Mouse (Mus musculus) splenic B cell, adult 2 months (primary cell): ENCODE results near the gene Psmb7.

Experiments used
- DNase-seq: peaks from one replicate; pipeline ENCODE4 v3.0.0-alpha.2; 2011; ENCODE audit warnings: low read depth, low spot score
- H3K27me3 ChIP-seq: 2 replicates; pipeline ENCODE4 v1.6.1; 2012; ENCODE audit warnings: mild to moderate bottlenecking, low read length, moderate library complexity, mixed read lengths; ENCODE audit not compliant: control insufficient read depth, poor library complexity, insufficient read depth, severe bottlenecking
- H3K36me3 ChIP-seq: 2 replicates; pipeline ENCODE4 v1.6.1; 2012; ENCODE audit warnings: mild to moderate bottlenecking, low read length, moderate library complexity, mixed read lengths; ENCODE audit not compliant: control insufficient read depth, poor library complexity, insufficient read depth, severe bottlenecking

Psmb7 gene

DNA sequence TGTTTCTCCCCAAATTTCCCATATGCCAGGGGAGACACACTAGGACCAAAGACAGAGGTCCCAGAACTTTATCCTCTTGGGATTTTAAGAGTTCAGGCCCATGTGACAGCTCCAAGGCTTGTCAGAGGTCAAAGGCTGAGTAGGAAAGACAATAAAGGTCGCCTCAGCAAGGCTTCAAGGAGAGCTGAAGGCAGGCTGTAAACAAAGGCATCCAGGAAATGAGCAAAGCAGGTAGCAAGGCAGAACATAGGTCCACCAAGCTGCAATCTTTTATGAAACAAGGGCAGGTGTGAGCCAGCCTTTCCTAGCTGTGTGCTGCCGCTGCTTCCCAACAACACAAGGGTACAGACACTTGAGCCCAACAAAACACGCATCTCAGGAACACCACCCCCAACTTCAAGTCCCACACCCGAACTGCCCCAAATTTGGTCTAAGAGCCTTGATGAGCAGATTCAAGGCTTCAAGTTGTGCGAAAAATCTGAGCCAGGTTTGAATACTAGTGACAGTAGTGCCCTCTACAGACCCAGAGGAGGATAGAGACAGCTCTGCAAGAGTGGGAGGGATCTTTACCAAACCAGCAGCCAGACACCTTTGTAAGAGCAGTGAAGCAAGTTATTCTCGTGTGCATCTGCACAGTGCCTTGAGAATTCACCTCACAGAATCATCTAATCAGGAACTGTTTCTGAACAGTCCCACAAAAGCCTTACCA lies 52.0 kb downstream of the Psmb7 start:
- peak; percentile 17 for DNase-seq
- peaks cover 11% of the 10 kb centered on the region for H3K36me3 ChIP-seq
- no peaks in the 10 kb centered on the region for H3K27me3 ChIP-seq

DNA sequence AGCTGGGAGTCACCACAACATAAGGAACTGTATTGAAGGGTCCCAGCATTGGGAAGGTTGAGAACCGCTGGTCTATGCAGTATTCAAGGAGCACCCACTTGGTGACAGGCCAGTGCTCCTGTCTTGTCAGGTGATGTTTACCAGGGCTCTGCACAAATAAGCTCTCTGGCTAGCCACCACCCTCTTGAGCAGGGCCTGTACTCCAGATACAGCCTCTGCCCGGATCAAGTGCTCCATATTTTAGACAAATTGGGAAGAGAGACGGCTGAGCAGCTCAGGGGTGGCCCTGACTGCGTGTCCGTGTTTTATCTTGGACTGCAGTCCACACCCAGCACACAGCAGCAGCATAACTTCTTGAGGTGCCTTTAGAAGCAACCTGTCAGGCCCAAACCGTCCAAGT lies 57.2 kb downstream of the Psmb7 start:
- H3K27me3 ChIP-seq, result no peaks in the 10 kb centered on the region
- DNase-seq, result no peak
- peaks cover 11% of the 10 kb centered on the region; the same call in 1 of the 2 replicates for H3K36me3 ChIP-seq

DNA sequence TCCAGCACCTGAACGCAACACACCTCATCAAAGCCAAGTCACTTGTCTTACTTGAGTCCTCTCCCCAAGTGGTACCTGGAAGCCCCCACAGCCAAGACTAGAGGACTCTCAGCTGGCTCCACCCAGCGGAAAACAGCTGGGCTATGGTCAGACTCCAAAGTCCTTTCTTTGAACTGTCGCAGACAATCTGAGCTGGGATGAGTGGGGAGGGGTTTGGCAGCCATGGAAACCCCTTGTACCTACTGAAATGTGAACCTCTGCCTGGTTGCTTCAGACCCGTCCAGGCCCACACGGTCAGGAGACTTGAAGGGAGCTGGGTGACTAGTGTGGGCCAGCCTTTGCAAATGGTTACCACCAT lies 58.5 kb downstream of the Psmb7 start:
- no peak for DNase-seq
- H3K27me3 ChIP-seq, result no peaks in the 10 kb centered on the region
- H3K36me3 ChIP-seq, result peaks cover 11% of the 10 kb centered on the region; the same call in 1 of the 2 replicates

DNA sequence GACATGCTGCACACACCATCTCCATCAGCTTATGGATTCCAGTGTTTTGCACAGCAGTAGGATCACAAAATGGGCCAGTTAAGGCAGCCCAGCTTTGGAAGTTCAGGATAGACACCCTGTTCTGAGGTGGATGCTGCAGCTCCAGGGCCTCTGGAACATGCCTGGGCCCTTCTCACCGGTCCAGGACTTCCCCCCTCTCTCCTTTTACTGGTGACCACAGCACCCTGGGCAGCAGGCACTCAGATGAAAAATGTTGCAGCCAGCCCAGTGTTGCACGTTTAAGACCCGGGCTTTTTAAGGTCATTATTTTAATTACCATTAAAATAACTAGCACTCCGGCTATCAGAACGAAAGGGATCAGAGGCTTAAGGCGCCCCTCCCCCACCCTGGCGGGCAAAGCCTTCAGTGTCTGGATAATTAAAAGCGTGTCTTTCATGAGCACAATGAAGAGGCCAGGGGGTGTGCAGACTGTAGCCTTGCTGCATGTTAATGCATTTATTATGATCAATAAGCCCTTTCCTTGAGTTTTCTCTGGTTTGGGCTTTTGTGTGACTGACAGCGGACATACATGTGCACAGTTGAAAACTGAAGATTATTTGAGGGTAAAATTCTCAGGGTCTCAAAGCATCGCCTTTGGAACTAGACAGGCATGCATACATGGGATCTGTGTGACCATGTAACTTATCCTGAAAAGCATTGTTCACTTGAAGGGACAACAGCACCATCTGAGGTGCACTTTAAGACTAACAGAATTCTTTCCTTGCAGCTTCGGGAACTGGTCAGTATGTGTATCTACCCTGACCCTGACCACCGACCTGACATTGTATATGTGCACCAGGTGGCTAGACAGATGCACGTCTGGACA lies 59.1 kb downstream of the Psmb7 start:
- Histone ChIP-seq H3K36me3 (peaks cover 11% of the 10 kb centered on the region; the same call in 1 of the 2 replicates), H3K27me3 (no peaks in the 10 kb centered on the region)
- no peak for DNase-seq

DNA sequence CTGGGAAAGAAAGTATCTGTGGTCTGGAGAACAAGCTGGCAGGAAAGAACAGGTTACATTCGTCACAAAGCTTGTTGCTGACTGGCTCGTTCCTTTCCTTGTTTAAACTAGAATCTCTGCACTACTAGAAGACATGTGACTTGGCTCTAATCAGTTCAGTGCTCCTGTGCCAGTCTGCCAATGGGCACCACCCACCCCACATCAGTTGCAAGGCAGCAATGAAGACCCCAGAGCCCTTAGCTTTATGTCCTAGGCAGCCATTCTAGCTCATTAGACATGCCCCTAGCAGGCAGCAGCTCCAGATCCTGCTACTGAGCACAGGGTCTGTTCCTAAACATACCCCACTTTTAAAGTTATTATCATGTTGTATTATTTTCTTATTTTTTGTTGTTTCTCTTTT lies 59.9 kb downstream of the Psmb7 start:
- DNase-seq, result no peak
- Histone ChIP-seq H3K36me3 (peaks cover 9% of the 10 kb centered on the region; the same call in 1 of the 2 replicates), H3K27me3 (no peaks in the 10 kb centered on the region)

DNA sequence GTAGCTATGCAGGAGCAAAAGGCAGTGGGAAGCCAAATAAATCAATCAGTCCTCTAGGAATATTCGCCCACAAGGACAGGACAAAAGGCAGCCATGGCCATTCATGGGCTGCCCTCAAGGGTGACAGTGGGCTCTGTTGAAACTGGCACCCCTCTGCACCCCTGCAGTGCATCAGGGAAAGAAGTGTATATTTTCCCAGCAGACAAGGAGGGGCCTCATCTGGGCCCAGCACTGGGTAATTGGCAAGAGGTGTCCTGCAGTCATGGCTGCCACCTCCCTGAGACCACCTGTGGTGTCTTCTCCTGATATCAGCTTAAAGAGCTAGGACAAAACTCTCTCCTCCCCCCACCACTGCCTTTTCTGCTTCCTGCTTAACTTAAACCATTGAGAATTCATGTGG lies 64.4 kb downstream of the Psmb7 start:
- Histone ChIP-seq H3K36me3 (no peaks in the 10 kb centered on the region), H3K27me3 (no peaks in the 10 kb centered on the region)
- no peak for DNase-seq

DNA sequence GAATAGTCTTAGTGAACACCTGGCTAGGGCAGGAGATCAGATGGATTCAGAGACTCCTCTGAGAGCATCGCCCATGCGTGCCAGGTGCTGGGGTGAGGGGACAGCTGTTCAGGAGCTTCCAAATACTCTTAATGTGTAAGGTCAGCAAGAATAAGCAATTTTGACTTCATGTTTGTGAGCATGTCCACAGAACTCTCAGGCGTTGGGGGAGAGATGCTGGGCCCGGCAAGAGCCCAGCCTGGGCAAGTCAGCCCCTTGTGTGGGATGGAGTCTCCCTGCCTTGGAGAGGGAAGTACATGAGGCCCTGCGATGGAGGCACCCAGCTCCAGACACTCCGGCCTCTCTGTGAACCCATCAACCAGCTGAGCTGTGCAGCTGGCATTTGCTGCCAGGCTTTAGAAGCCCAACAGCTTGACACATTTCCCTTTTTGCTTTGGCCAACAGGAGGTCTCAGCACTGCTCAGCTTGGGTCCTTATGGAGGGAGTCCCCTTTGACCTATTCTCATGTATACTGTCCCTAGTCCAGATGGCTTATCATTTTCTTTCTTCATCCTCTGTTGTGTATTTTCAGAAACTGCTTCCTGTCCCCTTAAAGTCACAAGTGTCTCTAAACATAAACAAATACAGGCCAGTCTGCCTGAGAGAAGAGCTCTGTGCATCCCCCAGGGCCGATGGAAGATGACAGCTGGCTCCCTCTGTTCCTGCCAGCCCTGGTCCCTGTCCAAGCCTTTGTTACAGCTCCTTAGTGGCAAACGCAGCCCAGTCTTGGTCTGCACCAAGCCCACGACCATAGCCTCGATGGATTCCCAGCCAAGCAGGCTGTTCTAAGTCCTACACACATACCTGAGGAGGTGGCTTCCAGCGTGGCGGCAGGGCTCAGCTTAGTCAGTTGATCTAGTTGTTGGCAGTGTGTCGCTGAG lies 65.0 kb downstream of the Psmb7 start:
- no peaks in the 10 kb centered on the region for H3K27me3 ChIP-seq
- H3K36me3 ChIP-seq, result no peaks in the 10 kb centered on the region
- no peak for DNase-seq

DNA sequence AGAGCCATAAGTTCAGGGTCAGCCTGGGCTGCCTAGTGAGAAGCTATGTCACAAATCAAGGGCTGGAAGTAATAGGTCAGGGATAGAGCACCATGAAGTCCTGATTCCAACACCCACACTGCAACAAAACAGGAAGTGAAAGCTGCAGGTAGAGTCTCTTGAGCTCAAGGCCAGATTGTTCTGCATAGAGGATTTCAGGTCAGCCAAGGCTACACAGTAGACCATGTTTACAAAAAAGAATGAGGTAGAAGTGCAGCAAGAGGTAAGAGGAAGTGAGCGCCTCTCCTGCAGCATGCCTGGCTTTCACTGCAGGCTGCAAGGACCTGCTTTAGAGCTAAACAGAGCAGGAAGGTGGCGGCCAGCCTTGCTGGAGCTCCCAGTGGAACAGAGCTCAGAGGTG lies 69.2 kb downstream of the Psmb7 start:
- H3K27me3 ChIP-seq, result no peaks in the 10 kb centered on the region
- DNase-seq, result peak; percentile 49
- H3K36me3 ChIP-seq, result no peaks in the 10 kb centered on the region

DNA sequence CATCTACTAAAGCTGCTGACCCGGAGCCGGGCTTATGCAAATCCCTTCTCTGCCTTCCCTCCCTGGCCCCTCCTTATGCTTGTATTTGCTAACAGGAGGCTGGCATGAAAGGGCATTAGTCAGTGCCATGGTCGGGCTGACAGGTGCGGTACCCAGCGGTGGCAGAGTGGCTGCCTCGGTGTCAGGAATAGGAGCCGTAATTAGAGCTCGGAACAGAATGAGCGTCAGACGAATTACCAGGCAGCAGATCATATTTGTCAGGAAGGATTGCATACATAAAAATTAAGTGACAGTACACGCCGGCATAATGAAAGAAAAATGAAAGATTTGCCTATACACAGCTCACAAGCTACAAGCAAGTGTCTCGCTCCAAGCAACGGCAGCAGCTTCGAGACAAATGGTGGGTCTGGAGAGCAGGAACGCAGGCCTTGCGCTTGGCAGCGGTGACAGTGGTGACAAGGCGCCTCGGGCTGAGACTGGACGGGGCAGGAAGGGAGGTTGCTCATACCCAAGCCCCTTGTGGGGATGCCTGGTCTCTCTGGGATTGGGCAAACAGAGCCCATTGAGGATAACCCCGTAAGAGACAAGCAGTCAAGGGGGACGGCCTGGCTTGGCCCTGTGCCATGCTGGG lies 71.8 kb downstream of the Psmb7 start:
- DNase-seq, result no peak
- H3K27me3 ChIP-seq, result no peaks in the 10 kb centered on the region
- no peaks in the 10 kb centered on the region for H3K36me3 ChIP-seq

DNA sequence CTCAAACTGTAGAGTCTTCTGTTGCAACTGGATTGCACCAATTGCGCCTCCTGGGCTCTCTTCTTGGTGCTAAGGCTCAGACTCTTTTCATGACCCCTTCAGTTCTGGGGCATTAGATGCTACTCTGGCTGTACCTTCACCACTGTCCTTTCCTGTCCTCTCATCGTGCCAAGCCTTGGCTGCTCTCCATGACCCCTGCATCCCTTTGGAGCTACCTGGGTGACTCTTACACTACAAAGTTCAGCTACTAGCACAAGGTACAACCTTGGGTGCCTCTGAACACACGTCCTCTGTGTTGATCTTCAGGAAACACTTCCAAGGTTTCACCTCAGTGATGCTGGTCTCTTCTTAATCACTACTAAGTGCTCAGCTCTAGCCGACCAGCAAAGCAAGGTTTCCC lies 81.3 kb downstream of the Psmb7 start:
- no peak for DNase-seq
- Histone ChIP-seq H3K27me3 (no peaks in the 10 kb centered on the region), H3K36me3 (no peaks in the 10 kb centered on the region)

DNA sequence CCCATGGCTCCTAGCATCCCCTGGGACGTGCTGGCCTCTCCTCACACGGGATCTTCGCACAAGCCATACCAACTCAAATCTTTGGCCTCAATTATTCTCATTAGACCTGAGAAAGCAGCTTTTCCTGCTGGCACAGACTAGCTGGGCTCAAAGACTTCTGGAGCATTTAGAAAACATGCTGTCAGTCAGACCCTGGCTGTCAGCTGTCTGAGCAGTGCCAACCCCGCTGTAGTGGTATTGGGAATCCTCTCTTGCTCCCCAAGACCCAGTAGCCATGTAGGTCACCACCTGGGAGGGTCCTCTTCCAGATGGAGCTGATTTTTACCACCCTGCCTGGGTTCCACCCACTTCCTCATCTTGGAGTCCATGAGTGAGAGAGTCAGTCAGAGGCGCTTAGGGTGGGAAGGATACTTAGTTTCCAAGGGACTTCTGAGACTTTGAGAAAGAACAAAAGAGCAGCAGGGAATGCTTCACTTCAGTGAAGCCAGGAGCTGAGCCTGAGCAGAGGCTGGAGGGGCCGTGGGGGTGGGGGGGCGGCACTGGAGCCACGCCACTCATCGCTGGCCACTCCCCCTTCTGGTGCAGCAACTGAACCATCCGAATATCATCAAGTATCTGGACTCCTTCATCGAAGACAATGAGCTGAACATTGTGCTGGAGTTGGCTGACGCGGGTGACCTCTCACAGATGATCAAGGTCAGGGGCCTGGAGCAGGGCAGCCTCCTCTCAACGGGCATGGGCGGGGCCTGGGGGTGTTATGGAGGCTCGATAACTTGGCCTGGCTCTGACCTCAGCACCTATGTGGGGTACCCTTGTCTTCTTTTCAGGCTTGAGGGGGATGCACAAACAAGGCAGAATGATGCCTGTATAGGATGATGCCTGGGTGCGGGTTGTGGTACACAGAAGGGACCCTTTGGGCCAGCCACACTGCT lies 83.3 kb downstream of the Psmb7 start:
- no peak for DNase-seq
- no peaks in the 10 kb centered on the region for H3K36me3 ChIP-seq
- H3K27me3 ChIP-seq, result no peaks in the 10 kb centered on the region

DNA sequence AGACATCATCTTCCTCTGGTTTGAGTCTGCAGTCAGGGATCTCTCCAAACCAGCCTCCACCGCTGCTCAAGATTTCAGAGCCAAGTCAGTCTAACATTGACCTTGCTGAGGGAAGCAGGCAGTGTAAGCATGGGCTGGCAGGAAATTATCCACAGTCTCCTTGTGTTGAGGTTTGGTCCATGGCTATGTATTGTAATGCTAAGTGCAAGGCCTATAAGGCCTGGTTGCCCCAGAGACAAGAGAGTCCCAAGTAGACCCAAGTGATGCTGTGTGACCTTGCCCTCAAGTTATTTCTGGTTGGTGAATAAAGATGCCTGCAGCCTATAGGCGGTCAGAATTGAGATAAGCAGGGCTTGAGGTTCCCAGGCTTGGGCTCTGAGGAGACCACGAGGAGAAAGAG lies 87.2 kb downstream of the Psmb7 start:
- Histone ChIP-seq H3K36me3 (no peaks in the 10 kb centered on the region), H3K27me3 (no peaks in the 10 kb centered on the region)
- DNase-seq, result no peak

DNA sequence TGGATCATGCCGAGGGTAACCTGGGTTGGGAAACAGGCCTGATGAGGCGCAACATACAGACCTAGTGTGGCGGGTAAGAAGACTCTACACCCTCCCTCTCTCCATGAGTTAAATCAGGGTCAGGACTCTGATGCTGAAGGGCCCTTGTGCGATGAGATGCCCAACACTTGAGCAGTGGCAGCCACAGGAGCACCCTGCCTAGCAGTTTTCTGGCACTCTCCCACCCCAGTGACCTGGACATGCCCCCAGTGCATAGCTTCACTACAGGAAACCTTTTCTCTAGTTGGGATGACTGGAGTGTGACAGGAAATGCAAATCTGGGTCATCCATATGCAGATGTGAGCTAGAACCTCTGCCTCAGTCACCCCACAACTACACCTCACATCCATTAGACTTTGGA lies 88.2 kb downstream of the Psmb7 start:
- no peaks in the 10 kb centered on the region for H3K27me3 ChIP-seq
- DNase-seq, result no peak
- H3K36me3 ChIP-seq, result no peaks in the 10 kb centered on the region
